Mouse (Mus musculus) ES-Bruce4 (cell line): Measurements from ENCODE around the gene Ropn1. TPM values are rescaled to one million over a fixed set of nuclear protein-coding genes. Genes with fewer than 3 reads are reported as not detected.

Experiments used
- H3K27ac ChIP-seq: 2 replicates; pipeline ENCODE4 v1.5.1; 2012; ENCODE audit warnings: low read length, inconsistent platforms; ENCODE audit not compliant: insufficient read depth
- H3K27me3 ChIP-seq: 2 replicates; pipeline ENCODE4 v1.6.1; 2012; ENCODE audit warnings: mild to moderate bottlenecking, low read length, inconsistent platforms; ENCODE audit not compliant: control insufficient read depth, poor library complexity, insufficient read depth, severe bottlenecking
- H3K36me3 ChIP-seq: 2 replicates; pipeline ENCODE4 v1.6.1; 2012; ENCODE audit warnings: inconsistent platforms, mild to moderate bottlenecking, low read length, moderate library complexity; ENCODE audit not compliant: control insufficient read depth, poor library complexity, insufficient read depth, severe bottlenecking
- H3K4me1 ChIP-seq: one replicate; pipeline ENCODE4 v1.8.1; 2011; ENCODE audit warnings: low read length; ENCODE audit not compliant: control insufficient read depth, insufficient read depth
- H3K4me3 ChIP-seq: 2 replicates; pipeline ENCODE4 v1.5.1; 2011; ENCODE audit warnings: low read depth, mild to moderate bottlenecking, low read length
- H3K9ac ChIP-seq: 2 replicates; pipeline ENCODE4 v1.6.1; 2012; ENCODE audit warnings: low read depth, mild to moderate bottlenecking, inconsistent platforms; ENCODE audit not compliant: poor library complexity, severe bottlenecking
- H3K9me3 ChIP-seq: replicated peaks from 2 replicates; pipeline ENCODE4 v1.6.1; 2012; ENCODE audit warnings: mild to moderate bottlenecking, low read length, inconsistent platforms; ENCODE audit not compliant: control insufficient read depth, poor library complexity, insufficient read depth, severe bottlenecking
- CTCF ChIP-seq: IDR thresholded peaks from one replicate; pipeline ENCODE4 v1.8.1; 2011; ENCODE audit warnings: low read depth, low read length
- EP300 ChIP-seq: IDR thresholded peaks from 2 replicates; pipeline ENCODE4 v1.6.1; 2011; ENCODE audit warnings: low read depth, low read length; ENCODE audit not compliant: insufficient read depth
- POLR2A ChIP-seq: IDR thresholded peaks from one replicate; pipeline ENCODE4 v1.8.1; 2011; ENCODE audit warnings: low read length; ENCODE audit not compliant: insufficient read depth
- polyA plus RNA-seq: library from polyadenylated mRNA; stranded (reverse); fragments of >200 nt; gene quantifications from 2 replicates; pipeline ENCODE4 v1.2.4, GENCODE M21; 2011; ENCODE audit warnings: low read depth; ENCODE audit not compliant: missing spikeins, insufficient read depth, insufficient read length

Ropn1 gene
- polyA plus RNA-seq, result not detected in 2 replicates

DNA sequence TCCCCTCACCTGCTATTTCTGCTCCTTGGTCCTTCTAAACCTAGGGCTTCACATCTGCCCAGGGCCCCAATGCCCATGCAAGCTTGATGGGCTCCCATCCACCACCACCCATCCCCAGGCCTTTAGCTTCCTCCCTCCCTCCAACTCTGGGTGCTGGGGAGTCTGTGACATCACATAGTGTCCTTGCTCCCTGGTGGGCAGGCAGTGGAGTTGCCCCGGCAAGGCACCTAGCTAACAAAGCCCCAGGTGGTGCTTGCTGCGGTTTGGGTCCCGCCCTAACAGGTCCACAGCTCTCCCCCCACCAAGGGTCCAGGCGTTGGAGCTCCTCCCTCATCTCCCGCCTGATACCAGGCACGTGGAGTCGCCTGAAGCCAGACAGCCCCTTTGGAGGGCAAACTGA is at the start of gene Ropn1:
Gene Ropn1, plus strand, starts transcription at position 301 of the 400 bp plus-strand sequence.
- Histone ChIP-seq H3K4me3 (no peak within 1 kb of the TSS), H3K27ac (no peak within 1 kb of the TSS), H3K36me3 (no peaks in the 10 kb centered on the region), H3K9me3 (no peaks in the 10 kb centered on the region), H3K9ac (no peak within 1 kb of the TSS), H3K27me3 (no peaks in the 10 kb centered on the region; the same call in 1 of the 2 replicates), H3K4me1 (no peaks in the 10 kb centered on the region)
- TF ChIP-seq EP300, result no peak
- no peak for TF ChIP-seq CTCF
- TF ChIP-seq POLR2A, result no peak

DNA sequence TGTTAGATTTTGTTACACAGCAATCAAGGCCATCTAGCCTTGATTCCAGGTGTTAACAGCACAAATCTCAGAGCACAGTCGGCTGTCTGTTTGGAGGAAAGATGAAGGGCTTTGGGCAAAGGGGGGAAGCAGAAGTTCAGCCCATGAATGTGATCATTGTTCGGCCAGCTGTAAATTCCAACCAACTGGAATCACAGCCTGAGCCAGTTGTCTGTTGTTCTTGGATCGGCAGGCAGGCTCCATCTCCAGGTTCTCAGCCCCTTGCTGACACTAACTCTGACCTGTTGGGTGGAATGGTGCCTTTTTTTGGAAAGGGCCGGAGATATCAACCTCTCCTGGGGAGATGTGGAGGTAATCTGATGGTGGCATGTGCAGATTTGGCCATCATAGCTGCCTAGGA is 47.8 kb upstream of the Ropn1 start:
- Histone ChIP-seq H3K4me3 (no peak overlapping the region), H3K27ac (no peak overlapping the region), H3K9me3 (no peaks in the 10 kb centered on the region), H3K9ac (no peak overlapping the region), H3K4me1 (no peaks in the 10 kb centered on the region), H3K36me3 (no peaks in the 10 kb centered on the region), H3K27me3 (no peaks in the 10 kb centered on the region)
- no peak for TF ChIP-seq POLR2A
- TF ChIP-seq CTCF, result no peak
- no peak for TF ChIP-seq EP300

DNA sequence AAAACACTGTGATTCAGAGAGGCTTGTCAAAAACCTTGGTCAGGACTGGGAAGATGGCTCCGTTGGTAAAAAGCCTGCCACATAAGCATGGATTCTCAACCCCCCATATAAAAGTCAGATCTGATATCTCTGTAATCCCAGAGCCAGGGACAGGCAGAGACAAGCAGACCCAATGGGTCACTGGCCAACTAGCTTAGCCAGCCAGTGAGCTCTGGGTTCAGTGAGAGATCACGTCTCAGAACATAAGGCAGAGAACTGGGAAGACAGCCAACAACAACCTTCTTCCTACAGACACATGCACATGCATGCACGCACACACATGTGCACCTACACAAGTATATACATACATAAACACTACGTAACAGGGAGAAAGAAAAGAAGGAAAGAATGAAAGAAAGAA is 46.6 kb upstream of the Ropn1 start:
- Histone ChIP-seq H3K4me1 (no peaks in the 10 kb centered on the region), H3K36me3 (no peaks in the 10 kb centered on the region), H3K4me3 (no peak overlapping the region), H3K27ac (no peak overlapping the region), H3K9ac (no peak overlapping the region), H3K9me3 (no peaks in the 10 kb centered on the region), H3K27me3 (no peaks in the 10 kb centered on the region)
- TF ChIP-seq POLR2A, result no peak
- no peak for TF ChIP-seq EP300
- TF ChIP-seq CTCF, result no peak

- Histone ChIP-seq H3K27ac (no peak overlapping the region), H3K27me3 (no peaks in the 10 kb centered on the region)
Observed at GRCm38 (mm10) chr16:34603854-34604253, 45.9 kb upstream of the Ropn1 start.

DNA sequence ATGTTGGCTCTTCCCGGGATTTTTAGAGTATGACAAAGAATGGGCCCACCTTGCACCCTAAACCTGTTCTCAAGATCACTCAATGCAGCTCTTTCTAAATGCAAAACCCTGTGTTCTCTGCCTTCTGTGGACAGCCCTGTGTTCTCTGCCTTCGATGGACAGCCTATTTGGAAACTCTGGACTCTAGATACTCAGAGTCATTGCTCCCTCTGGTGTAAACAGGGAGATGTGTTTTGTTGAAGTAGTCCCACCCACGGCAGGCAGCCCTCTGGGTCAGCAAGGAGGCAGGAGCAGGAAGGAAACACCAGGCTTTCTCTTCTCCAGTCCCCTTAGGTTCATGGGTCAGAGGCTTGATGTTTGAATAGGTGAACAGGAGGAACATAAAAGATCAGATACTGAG is 44.0 kb upstream of the Ropn1 start:
- no peak overlapping the region for H3K4me3 ChIP-seq
- no peak overlapping the region for H3K9ac ChIP-seq
- H3K27ac ChIP-seq, result no peak overlapping the region
- no peaks in the 10 kb centered on the region for H3K4me1 ChIP-seq
- no peaks in the 10 kb centered on the region for H3K27me3 ChIP-seq
- no peak for TF ChIP-seq POLR2A
- TF ChIP-seq CTCF, result no peak
- no peak for TF ChIP-seq EP300
- H3K36me3 ChIP-seq, result no peaks in the 10 kb centered on the region
- H3K9me3 ChIP-seq, result no peaks in the 10 kb centered on the region

More at GRCm38 (mm10) chr16:34603854-34604253, 45.9 kb upstream of the Ropn1 start:
- Histone ChIP-seq H3K4me3 (no peak overlapping the region), H3K4me1 (no peaks in the 10 kb centered on the region), H3K36me3 (no peaks in the 10 kb centered on the region), H3K9me3 (no peaks in the 10 kb centered on the region), H3K9ac (no peak overlapping the region)
- TF ChIP-seq EP300 (no peak), POLR2A (no peak), CTCF (no peak)

- no peaks in the 10 kb centered on the region for H3K4me1 ChIP-seq
- no peak overlapping the region for H3K4me3 ChIP-seq
- no peaks in the 10 kb centered on the region for H3K27me3 ChIP-seq
- TF ChIP-seq EP300, result no peak
- no peak for TF ChIP-seq POLR2A
- TF ChIP-seq CTCF, result no peak
- H3K36me3 ChIP-seq, result no peaks in the 10 kb centered on the region
- H3K27ac ChIP-seq, result no peak overlapping the region
- H3K9ac ChIP-seq, result no peak overlapping the region
- no peaks in the 10 kb centered on the region; the same call in 1 of the 2 replicates for H3K9me3 ChIP-seq
Observed at GRCm38 (mm10) chr16:34610137-34610536, 39.6 kb upstream of the Ropn1 start.
